Mouse (Mus musculus): ENCODE measurements at regions not wholly inside any gene's neighbourhood (a gene's known extent, or its start where the extent isn't known, plus 50 kb on each side); places are given as distances from the start of the nearest gene placed in this dataset.

DNA sequence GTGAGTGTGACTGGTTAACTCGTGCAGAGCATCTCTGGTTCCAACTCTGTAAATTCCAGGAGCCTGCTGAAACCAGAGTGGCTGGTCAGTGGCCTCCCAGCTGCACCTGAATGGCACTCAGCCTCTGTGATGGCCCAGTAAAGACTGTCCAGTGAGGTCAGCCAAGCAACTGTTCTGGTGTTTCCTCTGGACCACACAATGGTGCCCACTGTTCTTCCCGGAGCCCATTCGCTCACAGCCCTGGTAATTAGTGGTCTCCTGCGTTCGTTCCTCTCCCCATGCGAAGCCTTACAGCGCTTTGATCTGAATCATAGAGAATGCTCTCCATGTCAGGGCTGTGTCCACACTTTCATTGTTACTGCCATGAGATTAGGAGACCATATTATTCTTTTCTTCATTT lies 75.5 kb downstream of the Enkur start:
- Histone ChIP-seq H3K4me2 (ENCODE audit: low read depth) (no peak overlapping the region), H3K9me3 (ENCODE audit: control insufficient read depth, low read length) (no peaks in the 10 kb centered on the region), H3K36me3 (ENCODE audit: control insufficient read depth, insufficient read depth, low read length) (no peaks in the 10 kb centered on the region), H3K4me1 (ENCODE audit: control insufficient read depth, insufficient read depth, low read length) (no peaks in the 10 kb centered on the region), H3K4me3 (ENCODE audit: low read depth, low read length) (no peak overlapping the region), H3K27me3 (ENCODE audit: control insufficient read depth, insufficient read depth, low read length) (no peaks in the 10 kb centered on the region), H3K27ac (ENCODE audit: low read depth, low read length) (no peak overlapping the region), H3K9ac (ENCODE audit: low read length) (no peak overlapping the region)
- 69% methylated on average over 7 of the region's 7 CpGs for WGBS
- ATAC-seq (ENCODE audit: insufficient read depth, low FRiP score, low TSS enrichment), result no peak
- DNase-seq (ENCODE audit: low spot score), result no peak

DNA sequence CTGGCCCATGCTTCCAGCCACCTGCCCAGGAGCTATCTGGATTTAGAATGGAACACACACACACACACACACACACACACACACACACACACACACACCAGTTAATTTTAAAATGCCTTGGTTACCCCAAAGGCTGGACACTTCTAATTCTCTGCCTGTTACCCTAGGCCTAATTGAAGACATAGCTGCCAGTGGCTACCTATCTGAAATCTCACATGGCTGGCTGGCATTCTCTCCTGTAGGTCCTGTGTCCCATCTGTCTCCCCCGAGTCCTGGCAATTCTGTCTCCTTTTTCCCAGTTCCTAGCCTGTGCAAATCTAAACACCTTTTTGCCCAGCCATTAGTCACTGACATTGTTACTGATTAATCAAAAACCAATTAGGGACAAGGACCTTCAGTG lies 78.6 kb downstream of the Enkur start:
- Histone ChIP-seq H3K4me1 (ENCODE audit: control insufficient read depth, insufficient read depth, low read length) (no peaks in the 10 kb centered on the region), H3K9me3 (ENCODE audit: control insufficient read depth, low read length) (no peaks in the 10 kb centered on the region), H3K4me3 (ENCODE audit: low read depth, low read length) (no peak overlapping the region), H3K27me3 (ENCODE audit: control insufficient read depth, insufficient read depth, low read length) (no peaks in the 10 kb centered on the region), H3K9ac (ENCODE audit: low read length) (no peak overlapping the region), H3K4me2 (ENCODE audit: low read depth) (no peak overlapping the region), H3K36me3 (ENCODE audit: control insufficient read depth, insufficient read depth, low read length) (no peaks in the 10 kb centered on the region), H3K27ac (ENCODE audit: low read depth, low read length) (no peak overlapping the region)
- DNase-seq (ENCODE audit: low spot score) (no peak), ATAC-seq (ENCODE audit: insufficient read depth, low FRiP score, low TSS enrichment) (no peak)
- WGBS, result 90% methylated on average over 1 of the region's 1 CpGs

GRCm38 (mm10) chr2:21122421-21122820 lies 82.7 kb downstream of the Enkur start:
- 85% methylated on average over 3 of the region's 3 CpGs for WGBS
- H3K4me2 ChIP-seq (ENCODE audit: low read depth), result no peak overlapping the region
- no peak overlapping the region for H3K4me3 ChIP-seq (ENCODE audit: low read depth, low read length)
- H3K4me1 ChIP-seq (ENCODE audit: control insufficient read depth, insufficient read depth, low read length), result no peaks in the 10 kb centered on the region
- H3K9ac ChIP-seq (ENCODE audit: low read length), result no peak overlapping the region
- no peak for DNase-seq (ENCODE audit: low spot score)
- H3K9me3 ChIP-seq (ENCODE audit: control insufficient read depth, low read length), result no peaks in the 10 kb centered on the region
- H3K27me3 ChIP-seq (ENCODE audit: control insufficient read depth, insufficient read depth, low read length), result no peaks in the 10 kb centered on the region
- ATAC-seq (ENCODE audit: insufficient read depth, low FRiP score, low TSS enrichment), result no peak
- H3K36me3 ChIP-seq (ENCODE audit: control insufficient read depth, insufficient read depth, low read length), result no peaks in the 10 kb centered on the region
- no peak overlapping the region for H3K27ac ChIP-seq (ENCODE audit: low read depth, low read length)

- no peak overlapping the region for H3K4me2 ChIP-seq (ENCODE audit: low read depth)
- ATAC-seq (ENCODE audit: insufficient read depth, low FRiP score, low TSS enrichment), result no peak
These were observed 83.5 kb downstream of the Enkur start for GRCm38 (mm10) chr2:21121663-21122062.

DNA sequence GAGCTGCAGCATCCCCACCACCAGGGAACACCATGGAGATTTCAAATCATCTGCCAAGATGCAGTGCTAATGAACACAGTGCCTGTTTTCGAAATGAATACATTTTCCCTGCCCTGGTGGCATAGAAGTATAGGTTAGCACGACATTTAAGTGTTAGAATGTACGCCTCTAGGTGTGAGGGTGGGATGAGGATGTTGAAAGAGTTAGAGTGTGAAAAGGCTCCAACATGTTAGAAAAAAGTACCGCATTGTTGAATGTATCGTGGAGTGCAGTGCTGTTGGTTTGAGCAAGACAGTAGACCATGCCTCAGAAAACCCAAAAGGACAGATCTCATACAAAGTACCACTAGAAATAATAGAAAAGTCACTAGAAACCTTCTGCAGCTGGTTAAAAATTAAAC lies 88.3 kb downstream of the Enkur start:
- H3K36me3 ChIP-seq (ENCODE audit: control insufficient read depth, insufficient read depth, low read length), result no peaks in the 10 kb centered on the region
- no peak overlapping the region for H3K9ac ChIP-seq (ENCODE audit: low read length)
- no peaks in the 10 kb centered on the region for H3K9me3 ChIP-seq (ENCODE audit: control insufficient read depth, low read length)
- ATAC-seq (ENCODE audit: insufficient read depth, low FRiP score, low TSS enrichment) (no peak), DNase-seq (ENCODE audit: low spot score) (no peak)
- H3K27me3 ChIP-seq (ENCODE audit: control insufficient read depth, insufficient read depth, low read length), result no peaks in the 10 kb centered on the region
- no peaks in the 10 kb centered on the region for H3K4me1 ChIP-seq (ENCODE audit: control insufficient read depth, insufficient read depth, low read length)
- no peak overlapping the region for H3K27ac ChIP-seq (ENCODE audit: low read depth, low read length)
- H3K4me2 ChIP-seq (ENCODE audit: low read depth), result no peak overlapping the region
- whole genome bisulfite sequencing, result 75% methylated on average over 5 of the region's 5 CpGs
- no peak overlapping the region for H3K4me3 ChIP-seq (ENCODE audit: low read depth, low read length)

More at GRCm38 (mm10) chr2:21121663-21122062, 83.5 kb downstream of the Enkur start:
- DNase-seq (ENCODE audit: low spot score), result no peak
- no peak overlapping the region for H3K4me3 ChIP-seq (ENCODE audit: low read depth, low read length)
- H3K9me3 ChIP-seq (ENCODE audit: control insufficient read depth, low read length), result no peaks in the 10 kb centered on the region
- H3K27ac ChIP-seq (ENCODE audit: low read depth, low read length), result no peak overlapping the region
- H3K27me3 ChIP-seq (ENCODE audit: control insufficient read depth, insufficient read depth, low read length), result no peaks in the 10 kb centered on the region
- WGBS, result 87% methylated on average over 1 of the region's 1 CpGs
- no peak overlapping the region for H3K9ac ChIP-seq (ENCODE audit: low read length)
- H3K4me1 ChIP-seq (ENCODE audit: control insufficient read depth, insufficient read depth, low read length), result no peaks in the 10 kb centered on the region
- H3K36me3 ChIP-seq (ENCODE audit: control insufficient read depth, insufficient read depth, low read length), result no peaks in the 10 kb centered on the region

- H3K4me2 ChIP-seq (ENCODE audit: low read depth), result no peak overlapping the region
- H3K27ac ChIP-seq (ENCODE audit: low read depth, low read length), result no peak overlapping the region
- H3K9me3 ChIP-seq (ENCODE audit: control insufficient read depth, low read length), result no peaks in the 10 kb centered on the region
- H3K36me3 ChIP-seq (ENCODE audit: control insufficient read depth, insufficient read depth, low read length), result no peaks in the 10 kb centered on the region
- no peak overlapping the region for H3K9ac ChIP-seq (ENCODE audit: low read length)
- no peaks in the 10 kb centered on the region for H3K27me3 ChIP-seq (ENCODE audit: control insufficient read depth, insufficient read depth, low read length)
- DNase-seq (ENCODE audit: low spot score) (no peak), ATAC-seq (ENCODE audit: insufficient read depth, low FRiP score, low TSS enrichment) (no peak)
- no peak overlapping the region for H3K4me3 ChIP-seq (ENCODE audit: low read depth, low read length)
- WGBS, result 74% methylated on average over 1 of the region's 1 CpGs
- H3K4me1 ChIP-seq (ENCODE audit: control insufficient read depth, insufficient read depth, low read length), result no peaks in the 10 kb centered on the region
These were observed 93.6 kb downstream of the Enkur start for GRCm38 (mm10) chr2:21111527-21111926.

DNA sequence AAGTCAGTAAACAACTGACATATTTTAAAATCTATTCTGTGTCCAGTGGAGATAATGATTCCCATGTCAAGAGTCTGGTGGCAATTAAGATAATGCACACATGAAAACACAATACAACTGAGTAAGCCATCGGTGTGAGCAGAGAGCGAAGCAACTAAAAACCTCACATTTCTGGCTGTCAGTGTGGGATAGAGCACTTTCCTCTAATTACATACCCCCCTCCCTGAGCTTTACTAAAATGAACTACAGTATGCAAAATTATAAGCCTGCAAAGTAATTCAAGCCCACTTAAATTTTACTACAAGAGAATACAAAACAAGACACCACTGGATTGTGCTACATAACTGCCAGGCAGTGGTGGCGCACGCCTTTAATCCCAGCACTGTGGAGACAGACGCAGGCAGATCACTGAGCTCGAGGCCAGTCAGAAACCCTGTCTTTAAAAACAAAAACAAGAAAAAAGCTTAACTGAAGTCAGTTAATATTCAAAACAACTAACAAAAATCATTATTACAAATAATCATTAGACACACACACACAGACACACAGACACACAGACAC lies 104.8 kb downstream of the Enkur start:
- Histone ChIP-seq H3K9ac (ENCODE audit: low read length) (no peak overlapping the region), H3K27ac (ENCODE audit: low read depth, low read length) (no peak overlapping the region), H3K9me3 (ENCODE audit: control insufficient read depth, low read length) (no peaks in the 10 kb centered on the region), H3K4me2 (ENCODE audit: low read depth) (no peak overlapping the region), H3K36me3 (ENCODE audit: control insufficient read depth, insufficient read depth, low read length) (no peaks in the 10 kb centered on the region), H3K4me3 (ENCODE audit: low read depth, low read length) (no peak overlapping the region), H3K4me1 (ENCODE audit: control insufficient read depth, insufficient read depth, low read length) (no peaks in the 10 kb centered on the region), H3K27me3 (ENCODE audit: control insufficient read depth, insufficient read depth, low read length) (no peaks in the 10 kb centered on the region)
- ATAC-seq (ENCODE audit: insufficient read depth, low FRiP score, low TSS enrichment) (no peak), DNase-seq (ENCODE audit: low spot score) (no peak)
- WGBS, result 88% methylated on average over 6 of the region's 6 CpGs

- Histone ChIP-seq H3K27me3 (ENCODE audit: control insufficient read depth, insufficient read depth, low read length) (no peaks in the 10 kb centered on the region), H3K27ac (ENCODE audit: low read depth, low read length) (no peak overlapping the region), H3K4me1 (ENCODE audit: control insufficient read depth, insufficient read depth, low read length) (no peaks in the 10 kb centered on the region), H3K9ac (ENCODE audit: low read length) (no peak overlapping the region), H3K4me2 (ENCODE audit: low read depth) (no peak overlapping the region), H3K36me3 (ENCODE audit: control insufficient read depth, insufficient read depth, low read length) (no peaks in the 10 kb centered on the region), H3K4me3 (ENCODE audit: low read depth, low read length) (no peak overlapping the region), H3K9me3 (ENCODE audit: control insufficient read depth, low read length) (no peaks in the 10 kb centered on the region)
- DNase-seq (ENCODE audit: low spot score) (no peak), ATAC-seq (ENCODE audit: insufficient read depth, low FRiP score, low TSS enrichment) (no peak)
- WGBS, result 70% methylated on average over 4 of the region's 4 CpGs
These were observed 113.8 kb downstream of the Enkur start for GRCm38 (mm10) chr2:21091058-21091971.

DNA sequence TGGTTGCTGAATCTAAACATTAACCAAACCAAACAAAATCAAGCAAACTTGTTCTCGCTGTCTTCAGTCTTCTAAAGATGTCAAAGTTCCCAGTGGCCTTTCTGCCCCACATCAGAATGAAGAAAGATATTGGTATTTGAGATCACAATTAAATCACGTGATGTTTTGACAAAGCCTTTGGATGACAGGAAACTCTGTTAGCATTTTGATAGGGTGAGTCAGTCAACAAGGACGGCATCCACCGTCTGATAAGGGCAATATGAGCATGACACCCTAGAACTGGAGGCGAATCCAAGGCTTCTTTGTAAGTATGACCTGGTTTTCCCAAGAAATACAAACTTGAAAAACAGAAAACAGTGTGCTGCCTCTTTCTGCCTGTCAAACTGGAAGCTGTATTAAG lies 116.8 kb upstream of the Arhgap21 start:
- H3K9ac ChIP-seq (ENCODE audit: low read length), result no peak overlapping the region
- ATAC-seq (ENCODE audit: insufficient read depth, low FRiP score, low TSS enrichment), result no peak
- WGBS, result 83% methylated on average over 5 of the region's 5 CpGs

More for the DNA sequence above, 116.8 kb upstream of the Arhgap21 start:
- Histone ChIP-seq H3K4me1 (ENCODE audit: control insufficient read depth, insufficient read depth, low read length) (no peaks in the 10 kb centered on the region), H3K27me3 (ENCODE audit: control insufficient read depth, insufficient read depth, low read length) (no peaks in the 10 kb centered on the region), H3K4me3 (ENCODE audit: low read depth, low read length) (no peak overlapping the region), H3K9me3 (ENCODE audit: control insufficient read depth, low read length) (no peaks in the 10 kb centered on the region), H3K4me2 (ENCODE audit: low read depth) (no peak overlapping the region), H3K27ac (ENCODE audit: low read depth, low read length) (no peak overlapping the region), H3K36me3 (ENCODE audit: control insufficient read depth, insufficient read depth, low read length) (no peaks in the 10 kb centered on the region)
- no peak for DNase-seq (ENCODE audit: low spot score)
